Mouse (Mus musculus): ENCODE results near the gene Trmt1. TPM values are rescaled to one million over a fixed set of nuclear protein-coding genes. Genes with fewer than 3 reads are reported as not detected.
"Not testable (repeated sequence)": the region's sequence is repeated elsewhere in the genome, so short reads cannot be mapped to it uniquely, and the experiment has no call there.

Trmt1 gene
- polyA plus RNA-seq, 1 experiment from 2014 or later: 43.4 TPM

- no peaks in the 10 kb centered on the region for H3K9me3 ChIP-seq (ENCODE audit: low read length)
- no peak overlapping the region for H3K4me3 ChIP-seq (ENCODE audit: low read depth, low read length)
- H3K27me3 ChIP-seq (replicated peaks; ENCODE audit: insufficient read depth, low read length): no peaks in the 10 kb centered on the region
- 40% methylated on average over 1 of the region's 1 CpGs for WGBS
- peak overlapping the region; percentile 47; the same call in 1 of the 2 replicates for H3K27ac ChIP-seq (ENCODE audit: low read length)
- peaks cover 5% of the 10 kb centered on the region; the same call in 1 of the 2 replicates for H3K4me1 ChIP-seq (ENCODE audit: insufficient read depth, low read depth, low read length)
- 0 out of 2 replicates have a peak, but pooled peaks cover 6% of the 10 kb centered on the region for H3K36me3 ChIP-seq (ENCODE audit: insufficient read depth, low read length)
- H3K9ac ChIP-seq (replicated peaks; ENCODE audit: low read depth): no peak overlapping the region
- no peak for TF ChIP-seq EP300 (IDR thresholded peaks at IDR 0.05)
- TF ChIP-seq CTCF (IDR thresholded peaks at IDR 0.05): no peak
- DNase-seq (ENCODE audit: low spot score) (peak; percentile 80), ATAC-seq (no peak)
- no peak overlapping the region for H3K4me2 ChIP-seq (replicated peaks; ENCODE audit: low read depth, low read length)
These were observed 18.0 kb upstream of the Trmt1 start for GRCm38 (mm10) chr8:84668081-84668480.

GRCm38 (mm10) chr8:84668731-84669485, 17.2 kb upstream of the Trmt1 start:
- H3K9ac ChIP-seq (replicated peaks; ENCODE audit: low read depth): no peak overlapping the region
- 71% methylated on average over 6 of the region's 6 CpGs for WGBS
- DNase-seq (ENCODE audit: low spot score): no peak
- H3K4me2 ChIP-seq (replicated peaks; ENCODE audit: low read depth, low read length): no peak overlapping the region
- H3K27me3 ChIP-seq (replicated peaks; ENCODE audit: insufficient read depth, low read length): no peaks in the 10 kb centered on the region
- no peaks in the 10 kb centered on the region for H3K9me3 ChIP-seq (ENCODE audit: low read length)
- 0 out of 2 replicates have a peak, but pooled peaks cover 11% of the 10 kb centered on the region for H3K36me3 ChIP-seq (ENCODE audit: insufficient read depth, low read length)
- no peak for ATAC-seq
- no peak overlapping the region for H3K27ac ChIP-seq (ENCODE audit: low read length)
- H3K4me1 ChIP-seq (ENCODE audit: insufficient read depth, low read depth, low read length): peaks cover 5% of the 10 kb centered on the region; the same call in 1 of the 2 replicates
- H3K4me3 ChIP-seq (ENCODE audit: low read depth, low read length): no peak overlapping the region
- no peak for TF ChIP-seq EP300 (IDR thresholded peaks at IDR 0.05)
- TF ChIP-seq CTCF (IDR thresholded peaks at IDR 0.05): no peak

GRCm38 (mm10) chr8:84670295-84671006, 15.7 kb upstream of the Trmt1 start:
- WGBS: 69% methylated on average over 5 of the region's 5 CpGs
- ATAC-seq (peak; percentile 80), DNase-seq (ENCODE audit: low spot score) (peak; percentile 37)
- Histone ChIP-seq H3K27ac (ENCODE audit: low read length) (peak overlapping the region; percentile 40), H3K36me3 (ENCODE audit: insufficient read depth, low read length) (peaks cover 19% of the 10 kb centered on the region; the same call in 1 of the 2 replicates)
- not testable (repeated sequence) for H3K4me1 ChIP-seq (ENCODE audit: insufficient read depth, low read depth, low read length); H3K9me3 ChIP-seq (ENCODE audit: low read length); H3K27me3 ChIP-seq (replicated peaks; ENCODE audit: insufficient read depth, low read length); H3K9ac ChIP-seq (replicated peaks; ENCODE audit: low read depth); H3K4me3 ChIP-seq (ENCODE audit: low read depth, low read length); H3K4me2 ChIP-seq (replicated peaks; ENCODE audit: low read depth, low read length)

- Histone ChIP-seq H3K9ac (replicated peaks; ENCODE audit: low read depth) (no peak overlapping the region), H3K4me1 (ENCODE audit: insufficient read depth, low read depth, low read length) (no peaks in the 10 kb centered on the region), H3K4me2 (replicated peaks; ENCODE audit: low read depth, low read length) (no peak overlapping the region), H3K4me3 (ENCODE audit: low read depth, low read length) (no peak overlapping the region), H3K27me3 (replicated peaks; ENCODE audit: insufficient read depth, low read length) (no peaks in the 10 kb centered on the region), H3K9me3 (ENCODE audit: low read length) (no peaks in the 10 kb centered on the region), H3K27ac (ENCODE audit: low read length) (no peak overlapping the region), H3K36me3 (ENCODE audit: insufficient read depth, low read length) (peaks cover 23% of the 10 kb centered on the region; the same call in 1 of the 2 replicates)
- WGBS: 92% methylated on average over 5 of the region's 5 CpGs
- ATAC-seq (no peak), DNase-seq (ENCODE audit: low spot score) (no peak)
- TF ChIP-seq EP300 (IDR thresholded peaks at IDR 0.05): no peak
These were observed 8.8 kb upstream of the Trmt1 start for GRCm38 (mm10) chr8:84677305-84677704.

GRCm38 (mm10) chr8:84681476-84681875, 4.6 kb upstream of the Trmt1 start:
- no peaks in the 10 kb centered on the region for H3K27me3 ChIP-seq (replicated peaks; ENCODE audit: insufficient read depth, low read length)
- no peak overlapping the region for H3K4me2 ChIP-seq (replicated peaks; ENCODE audit: low read depth, low read length)
- no peak overlapping the region for H3K27ac ChIP-seq (ENCODE audit: low read length)
- TF ChIP-seq CTCF (IDR thresholded peaks at IDR 0.05) (no peak), EP300 (IDR thresholded peaks at IDR 0.05) (no peak)
- 76% methylated on average over 2 of the region's 2 CpGs for WGBS
- no peak for DNase-seq (ENCODE audit: low spot score)
- no peak overlapping the region for H3K9ac ChIP-seq (replicated peaks; ENCODE audit: low read depth)
- no peak for ATAC-seq
- no peaks in the 10 kb centered on the region for H3K9me3 ChIP-seq (ENCODE audit: low read length)
- peaks cover 6% of the 10 kb centered on the region; the same call in 1 of the 2 replicates for H3K4me1 ChIP-seq (ENCODE audit: insufficient read depth, low read depth, low read length)
- no peak overlapping the region for H3K4me3 ChIP-seq (ENCODE audit: low read depth, low read length)
- no peaks in the 10 kb centered on the region for H3K36me3 ChIP-seq (ENCODE audit: insufficient read depth, low read length)

- H3K27ac ChIP-seq (ENCODE audit: low read length): no peak overlapping the region
- H3K36me3 ChIP-seq (ENCODE audit: insufficient read depth, low read length): no peaks in the 10 kb centered on the region
- no peak overlapping the region for H3K4me3 ChIP-seq (ENCODE audit: low read depth, low read length)
- 76% methylated on average over 2 of the region's 2 CpGs for WGBS
- H3K9ac ChIP-seq (replicated peaks; ENCODE audit: low read depth): no peak overlapping the region
- DNase-seq (ENCODE audit: low spot score): no peak
- H3K4me1 ChIP-seq (ENCODE audit: insufficient read depth, low read depth, low read length): peaks cover 6% of the 10 kb centered on the region; the same call in 1 of the 2 replicates
- H3K4me2 ChIP-seq (replicated peaks; ENCODE audit: low read depth, low read length): no peak overlapping the region
- no peaks in the 10 kb centered on the region for H3K27me3 ChIP-seq (replicated peaks; ENCODE audit: insufficient read depth, low read length)
- H3K9me3 ChIP-seq (ENCODE audit: low read length): no peaks in the 10 kb centered on the region
- no peak for ATAC-seq
- TF ChIP-seq EP300 (IDR thresholded peaks at IDR 0.05) (no peak), CTCF (IDR thresholded peaks at IDR 0.05) (no peak)
These were observed 3.9 kb upstream of the Trmt1 start for GRCm38 (mm10) chr8:84682257-84682656.

Data from lung, postnatal 0 days (tissue).